Mouse (Mus musculus) ES-E14 (cell line): Measurements from ENCODE around the gene Crxos.

ENCODE experiments used
- CHD2 ChIP-seq: IDR thresholded peaks from 2 replicates; pipeline ENCODE4 v1.6.1; 2014; ENCODE audit warnings: mild to moderate bottlenecking, low read depth, low read length, inconsistent platforms
- ZC3H11A ChIP-seq: IDR thresholded peaks from 2 replicates; pipeline ENCODE4 v1.6.1; 2012; ENCODE audit warnings: low read depth, mild to moderate bottlenecking, inconsistent platforms, low read length, borderline replicate concordance
- ZNF384 ChIP-seq: IDR thresholded peaks from 2 replicates; pipeline ENCODE4 v1.6.1; 2012; ENCODE audit warnings: low read depth, low read length, inconsistent platforms

DNA sequence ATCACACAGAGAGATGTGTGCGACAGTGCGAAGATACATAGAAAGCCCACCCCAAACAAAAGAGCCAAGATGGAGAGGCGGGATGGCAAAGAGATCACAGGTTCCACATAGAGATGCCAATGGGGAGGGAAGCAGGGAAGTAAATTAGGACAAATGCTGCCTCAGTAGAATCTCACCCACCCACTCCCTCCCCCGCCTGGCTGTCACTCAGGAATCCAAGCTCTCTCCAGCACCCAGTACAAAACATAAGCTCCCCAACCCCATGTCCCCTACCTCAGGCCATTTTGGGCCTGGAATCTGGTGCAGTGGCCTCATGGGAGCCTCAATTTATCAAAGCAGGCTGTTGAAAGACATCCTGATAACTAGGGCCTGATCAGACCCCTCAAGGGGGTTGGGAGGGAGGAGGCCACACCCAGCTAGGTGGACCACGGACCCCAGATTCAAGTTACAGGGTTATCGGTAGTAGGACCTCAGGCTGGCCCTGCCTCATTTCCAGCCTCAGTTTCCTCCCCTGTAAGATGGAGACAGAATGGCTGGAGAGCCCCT, 38.3 kb downstream of the Crxos start:
- TF ChIP-seq ZC3H11A (no peak), CHD2 (no peak), ZNF384 (no peak)
